Mouse (Mus musculus): ENCODE measurements around the gene Rpl23a.

GRCm38 (mm10) chr11:78204287-78204686 is 20.9 kb upstream of the Rpl23a start:
- TF ChIP-seq CTCF (IDR thresholded peaks at IDR 0.05; ENCODE audit: control insufficient read depth, insufficient read depth, insufficient replicate concordance, low read depth, low read length) (no peak), POLR2A (IDR thresholded peaks at IDR 0.05; ENCODE audit: control insufficient read depth, low read depth, low read length) (no peak)
